Mouse (Mus musculus) testis, adult 2 months (tissue): ENCODE data around the gene Sort1. TPM values are rescaled to one million over a fixed set of nuclear protein-coding genes. Genes with fewer than 3 reads are reported as not detected.

Experiments used
- H3K27ac ChIP-seq: fragments of 200-500 bp; 2 replicates; pipeline ENCODE4 v1.5.1; 2012; ENCODE audit warnings: low read depth, low read length; ENCODE audit not compliant: control insufficient read depth, insufficient read depth
- H3K27me3 ChIP-seq: fragments of 200-500 bp; 2 replicates; pipeline ENCODE4 v1.6.1; 2012; ENCODE audit warnings: mild to moderate bottlenecking, low read length, moderate library complexity; ENCODE audit not compliant: control insufficient read depth, insufficient read depth
- H3K36me3 ChIP-seq: fragments of 200-500 bp; 2 replicates; pipeline ENCODE4 v1.6.1; 2012; ENCODE audit warnings: mild to moderate bottlenecking, low read length; ENCODE audit not compliant: control insufficient read depth, insufficient read depth
- H3K4me1 ChIP-seq: fragments of 200-500 bp; 2 replicates; pipeline ENCODE4 v1.6.1; 2012; ENCODE audit warnings: low read length; ENCODE audit not compliant: control insufficient read depth, insufficient read depth
- H3K4me3 ChIP-seq: fragments of 200-500 bp; 2 replicates; pipeline ENCODE4 v1.5.1; 2012; ENCODE audit warnings: low read depth, mild to moderate bottlenecking, low read length, moderate library complexity, mixed read lengths; ENCODE audit not compliant: control insufficient read depth
- CTCF ChIP-seq: fragments of 200-500 bp; IDR thresholded peaks from 2 replicates; pipeline ENCODE4 v1.5.1; 2012; ENCODE audit warnings: low read depth, mild to moderate bottlenecking, inconsistent platforms, low read length, moderate library complexity; ENCODE audit not compliant: control insufficient read depth, insufficient read depth, insufficient replicate concordance
- POLR2A ChIP-seq: fragments of 200-500 bp; IDR thresholded peaks from 2 replicates; pipeline ENCODE4 v1.6.1; 2012; ENCODE audit warnings: low read depth, mild to moderate bottlenecking, inconsistent platforms, low read length, moderate library complexity; ENCODE audit not compliant: control insufficient read depth
- polyA plus RNA-seq: library from polyadenylated mRNA; depleted of rRNA; stranded (reverse); fragments of >200 nt; gene quantifications from 2 replicates; pipeline ENCODE4 v1.2.3, GENCODE M21; 2012

The Sort1 gene
- polyA plus RNA-seq, 1 experiment = 51.4 TPM

DNA sequence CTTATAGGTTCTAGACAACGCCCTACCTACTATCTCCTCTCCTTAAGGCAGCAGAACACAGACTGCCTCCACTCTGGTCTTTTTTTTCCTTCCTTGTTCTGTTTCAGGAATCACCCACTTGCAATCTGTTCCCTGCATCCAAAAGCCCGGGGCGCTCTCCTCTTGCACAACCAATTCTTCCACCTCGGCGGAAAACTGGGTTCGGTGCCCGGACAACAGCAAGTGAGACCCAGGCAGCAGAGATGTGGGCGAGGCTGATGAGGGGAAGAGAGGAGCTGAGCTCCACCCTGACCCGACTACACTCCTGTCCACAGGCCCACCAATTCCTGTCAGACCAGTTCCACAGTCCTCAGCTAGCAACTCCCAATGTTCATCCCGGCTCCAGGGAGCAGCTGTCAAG is 102.3 kb downstream of the Sort1 start:
- no peak overlapping the region for H3K4me3 ChIP-seq
- H3K27me3 ChIP-seq = no peaks in the 10 kb centered on the region
- H3K36me3 ChIP-seq = no peaks in the 10 kb centered on the region
- TF ChIP-seq CTCF (no peak), POLR2A (no peak)
- H3K4me1 ChIP-seq = peaks cover 8% of the 10 kb centered on the region; the same call in 1 of the 2 replicates
- H3K27ac ChIP-seq = no peak overlapping the region

- TF ChIP-seq CTCF = peak; percentile 89; the same call in 1 of the 2 replicates
- no peak for TF ChIP-seq POLR2A
- H3K4me1 ChIP-seq = peaks cover 3% of the 10 kb centered on the region; the same call in 1 of the 2 replicates
- H3K27me3 ChIP-seq = no peaks in the 10 kb centered on the region
- H3K27ac ChIP-seq = no peak overlapping the region
- no peak overlapping the region for H3K4me3 ChIP-seq
- H3K36me3 ChIP-seq = no peaks in the 10 kb centered on the region; the same call in 1 of the 2 replicates
These were observed 105.2 kb downstream of the Sort1 start for GRCm38 (mm10) chr3:108389111-108389545.

- no peaks in the 10 kb centered on the region; the same call in 1 of the 2 replicates for H3K36me3 ChIP-seq
- no peak overlapping the region for H3K4me3 ChIP-seq
- no peaks in the 10 kb centered on the region for H3K27me3 ChIP-seq
- no peak overlapping the region for H3K27ac ChIP-seq
- TF ChIP-seq POLR2A = no peak
- no peak for TF ChIP-seq CTCF
- H3K4me1 ChIP-seq = peaks cover 2% of the 10 kb centered on the region; the same call in 1 of the 2 replicates
These were observed 108.4 kb downstream of the Sort1 start for GRCm38 (mm10) chr3:108392299-108392698.

DNA sequence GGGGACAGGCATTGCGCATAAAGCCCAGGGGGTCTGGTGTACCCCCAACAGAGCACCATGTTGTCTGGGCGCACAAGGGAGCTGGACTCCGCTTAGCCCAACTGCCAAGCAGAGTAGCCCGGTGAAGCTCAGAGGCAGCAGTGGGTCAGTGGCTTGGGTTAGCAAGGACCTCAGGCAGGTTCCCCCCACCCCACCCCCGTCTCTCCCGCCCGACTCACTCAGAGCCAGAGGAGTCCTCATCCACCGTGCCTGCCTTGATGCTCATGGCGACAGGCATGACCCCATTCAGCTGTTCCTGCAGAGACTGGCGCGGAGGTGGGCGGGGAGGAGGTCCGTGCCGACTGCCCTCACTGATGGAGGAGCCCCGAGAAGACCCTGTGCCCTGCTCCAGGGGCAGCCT is 108.9 kb downstream of the Sort1 start:
- Histone ChIP-seq H3K4me1 (peaks cover 2% of the 10 kb centered on the region; the same call in 1 of the 2 replicates), H3K4me3 (no peak overlapping the region), H3K27me3 (no peaks in the 10 kb centered on the region), H3K27ac (no peak overlapping the region), H3K36me3 (no peaks in the 10 kb centered on the region; the same call in 1 of the 2 replicates)
- TF ChIP-seq CTCF (no peak), POLR2A (no peak)

- Histone ChIP-seq H3K27me3 (no peaks in the 10 kb centered on the region), H3K4me1 (no peaks in the 10 kb centered on the region), H3K27ac (no peak overlapping the region), H3K4me3 (no peak overlapping the region), H3K36me3 (no peaks in the 10 kb centered on the region; the same call in 1 of the 2 replicates)
- TF ChIP-seq POLR2A = no peak
- no peak for TF ChIP-seq CTCF
These were observed 114.4 kb downstream of the Sort1 start for GRCm38 (mm10) chr3:108398281-108398680.

DNA sequence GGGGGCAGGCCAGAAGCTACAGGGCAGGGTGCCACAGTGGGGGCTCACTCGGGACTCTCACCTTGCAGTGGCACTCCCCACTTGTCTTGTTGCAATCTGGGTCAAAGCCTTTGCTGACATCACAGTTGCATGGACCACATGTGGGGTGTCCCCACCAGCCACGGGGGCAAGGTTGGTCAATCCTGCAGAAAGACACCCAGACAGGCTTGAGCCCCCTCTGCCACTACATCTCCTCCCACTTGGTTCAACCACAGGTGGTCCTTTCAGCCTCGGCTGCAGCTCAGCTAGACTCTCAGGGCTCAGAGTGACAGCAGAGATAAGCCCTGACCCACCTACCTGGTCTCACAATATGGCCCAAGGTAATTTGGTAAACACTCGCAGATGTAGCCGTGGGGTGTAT is 116.6 kb downstream of the Sort1 start:
- Histone ChIP-seq H3K4me1 (peaks cover 3% of the 10 kb centered on the region; the same call in 1 of the 2 replicates), H3K36me3 (no peaks in the 10 kb centered on the region), H3K27me3 (no peaks in the 10 kb centered on the region), H3K4me3 (no peak overlapping the region), H3K27ac (no peak overlapping the region)
- TF ChIP-seq POLR2A (no peak), CTCF (no peak)

GRCm38 (mm10) chr3:108401692-108402527 is 118.0 kb downstream of the Sort1 start:
- no peak overlapping the region for H3K4me3 ChIP-seq

DNA sequence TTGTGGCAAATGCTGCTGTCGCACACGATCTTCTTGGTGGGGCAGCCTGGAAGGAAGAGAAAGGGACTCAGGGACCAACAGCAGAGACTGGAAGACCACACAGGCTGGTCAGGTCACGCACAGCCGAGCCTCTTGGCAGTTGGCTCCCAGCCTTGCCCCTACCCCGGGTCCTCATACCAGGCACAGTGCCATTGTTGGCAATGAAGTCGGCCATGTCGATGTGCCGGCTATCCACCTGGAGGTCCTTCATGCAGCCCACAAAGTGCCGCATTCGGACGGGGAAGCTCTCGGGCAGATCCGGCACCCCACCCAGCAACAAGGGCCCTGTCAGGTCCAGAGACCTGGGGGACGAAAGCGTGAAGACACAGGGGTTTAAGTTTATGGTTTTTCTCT is 118.6 kb downstream of the Sort1 start:
- peaks cover 13% of the 10 kb centered on the region for H3K4me1 ChIP-seq
- TF ChIP-seq CTCF (no peak), POLR2A (no peak)
- no peak overlapping the region for H3K27ac ChIP-seq
- no peaks in the 10 kb centered on the region for H3K27me3 ChIP-seq
- no peak overlapping the region for H3K4me3 ChIP-seq
- H3K36me3 ChIP-seq = no peaks in the 10 kb centered on the region

More at GRCm38 (mm10) chr3:108401692-108402527, 118.0 kb downstream of the Sort1 start:
- TF ChIP-seq POLR2A (no peak), CTCF (peak; percentile 84)
- Histone ChIP-seq H3K4me1 (peaks cover 10% of the 10 kb centered on the region), H3K36me3 (no peaks in the 10 kb centered on the region), H3K27me3 (no peaks in the 10 kb centered on the region), H3K27ac (no peak overlapping the region)
